Mouse (Mus musculus): ENCODE measurements at regions not wholly inside any gene's neighbourhood (a gene's known extent, or its start where the extent isn't known, plus 50 kb on each side); places are given as distances from the start of the nearest gene placed in this dataset.

DNA sequence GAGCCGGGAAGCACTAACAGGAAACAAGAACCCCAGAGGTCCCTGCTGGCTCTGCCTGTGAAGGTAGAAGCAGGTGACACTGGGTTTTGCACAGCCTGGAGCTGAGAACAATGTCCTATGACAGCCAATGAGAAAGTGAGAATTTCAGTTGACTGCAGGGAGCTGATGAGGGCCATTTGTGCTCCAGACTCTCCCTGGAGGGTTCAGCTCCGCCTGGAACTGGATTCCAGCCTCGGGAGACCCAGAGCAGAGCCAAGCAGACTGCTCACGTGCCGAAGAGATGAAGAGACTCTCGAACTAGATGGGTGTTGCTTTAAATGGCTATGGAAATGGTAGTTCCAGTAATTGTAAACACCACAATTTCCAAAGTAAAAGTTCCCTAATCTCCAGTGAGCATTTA is 93.5 kb downstream of the Cand1 start:
- no peaks in the 10 kb centered on the region for H3K9me3 ChIP-seq (replicated peaks)
- no peak overlapping the region for H3K27ac ChIP-seq
- H3K27me3 ChIP-seq = no peaks in the 10 kb centered on the region
- no peak overlapping the region for H3K4me3 ChIP-seq (replicated peaks)
- no peak for ATAC-seq (replicated peaks; ENCODE audit: low FRiP score)
- H3K9ac ChIP-seq = no peak overlapping the region
- no peaks in the 10 kb centered on the region for H3K36me3 ChIP-seq
- H3K4me1 ChIP-seq = no peaks in the 10 kb centered on the region
- 47% methylated on average over 6 of the region's 6 CpGs for WGBS
- no peak overlapping the region for H3K4me2 ChIP-seq

DNA sequence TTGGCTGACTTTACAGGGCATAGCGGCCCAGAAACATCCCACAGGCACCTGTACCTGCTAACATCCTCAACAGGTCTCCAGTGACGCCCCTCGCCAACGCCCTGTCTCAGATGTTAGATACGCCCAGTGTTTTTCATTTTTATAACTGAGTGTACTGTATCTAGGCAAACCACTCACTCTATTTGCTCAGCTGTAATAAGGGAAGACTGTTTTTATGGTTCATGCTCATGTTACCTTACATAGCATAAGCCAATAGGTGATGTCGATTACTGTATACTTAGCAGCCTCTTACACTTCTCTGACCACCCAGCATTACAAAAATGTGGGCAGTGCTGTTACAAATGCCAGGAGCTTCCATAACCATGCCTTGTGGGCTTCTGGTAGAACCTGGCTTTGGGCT is 97.0 kb downstream of the Cand1 start:
- Histone ChIP-seq H3K9me3 (replicated peaks) (no peaks in the 10 kb centered on the region), H3K9ac (no peak overlapping the region), H3K36me3 (no peaks in the 10 kb centered on the region), H3K27me3 (no peaks in the 10 kb centered on the region), H3K4me1 (no peaks in the 10 kb centered on the region), H3K4me3 (replicated peaks) (no peak overlapping the region), H3K27ac (no peak overlapping the region), H3K4me2 (no peak overlapping the region)
- 91% methylated on average over 6 of the region's 6 CpGs for WGBS
- ATAC-seq (replicated peaks; ENCODE audit: low FRiP score) = no peak

DNA sequence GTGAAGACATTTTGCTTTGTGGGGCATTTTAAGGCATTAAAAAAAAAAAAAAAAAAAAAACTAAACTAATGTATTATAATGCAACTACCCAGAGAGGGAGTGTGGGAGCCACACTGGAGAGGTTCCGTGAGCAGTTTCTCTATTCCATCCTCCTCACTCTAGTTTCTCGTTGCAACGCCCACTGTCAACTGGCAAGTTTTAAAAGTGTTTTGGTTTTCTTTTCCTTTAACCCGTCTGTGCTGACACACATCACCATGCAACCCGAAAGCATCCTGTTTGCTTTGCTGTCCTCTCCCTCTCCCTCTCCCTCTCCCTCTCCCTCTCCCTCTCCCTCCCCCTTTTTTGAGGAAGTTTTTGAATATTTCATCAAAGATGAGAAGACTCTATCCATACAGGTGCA is 97.5 kb downstream of the Cand1 start:
- ATAC-seq (replicated peaks; ENCODE audit: low FRiP score) = no peak
- Histone ChIP-seq H3K36me3 (no peaks in the 10 kb centered on the region), H3K4me2 (no peak overlapping the region), H3K9me3 (replicated peaks) (no peaks in the 10 kb centered on the region), H3K4me1 (no peaks in the 10 kb centered on the region), H3K27ac (no peak overlapping the region), H3K4me3 (replicated peaks) (no peak overlapping the region), H3K9ac (no peak overlapping the region), H3K27me3 (no peaks in the 10 kb centered on the region)
- WGBS = 75% methylated on average over 5 of the region's 5 CpGs

DNA sequence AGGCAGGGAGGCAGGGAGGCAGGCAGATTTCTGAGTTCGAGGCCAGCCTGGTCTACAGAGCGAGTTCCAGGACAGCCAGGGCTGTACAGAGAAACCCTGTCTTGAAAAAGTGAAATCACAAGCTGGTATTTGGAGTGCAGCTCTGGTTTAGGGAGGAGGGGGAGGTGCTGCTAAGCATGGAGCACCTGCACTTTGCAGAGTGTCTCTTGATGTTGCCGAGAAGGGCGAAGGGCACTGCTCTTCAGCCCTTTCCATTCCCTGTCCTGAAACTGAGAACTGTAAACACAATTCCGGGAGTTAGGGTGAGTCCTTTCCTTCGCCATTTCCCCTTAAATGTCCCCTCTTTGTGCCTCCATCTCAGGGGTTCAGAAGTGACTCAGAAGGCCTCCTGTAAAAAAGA is 101.6 kb downstream of the Cand1 start:
- H3K4me2 ChIP-seq = no peak overlapping the region
- ATAC-seq (replicated peaks; ENCODE audit: low FRiP score) = no peak
- no peak overlapping the region for H3K27ac ChIP-seq
- H3K36me3 ChIP-seq = no peaks in the 10 kb centered on the region
- H3K9me3 ChIP-seq (replicated peaks) = no peaks in the 10 kb centered on the region
- no peaks in the 10 kb centered on the region for H3K4me1 ChIP-seq
- H3K9ac ChIP-seq = no peak overlapping the region
- no peaks in the 10 kb centered on the region for H3K27me3 ChIP-seq
- no peak overlapping the region for H3K4me3 ChIP-seq (replicated peaks)
- 62% methylated on average over 6 of the region's 6 CpGs for WGBS

DNA sequence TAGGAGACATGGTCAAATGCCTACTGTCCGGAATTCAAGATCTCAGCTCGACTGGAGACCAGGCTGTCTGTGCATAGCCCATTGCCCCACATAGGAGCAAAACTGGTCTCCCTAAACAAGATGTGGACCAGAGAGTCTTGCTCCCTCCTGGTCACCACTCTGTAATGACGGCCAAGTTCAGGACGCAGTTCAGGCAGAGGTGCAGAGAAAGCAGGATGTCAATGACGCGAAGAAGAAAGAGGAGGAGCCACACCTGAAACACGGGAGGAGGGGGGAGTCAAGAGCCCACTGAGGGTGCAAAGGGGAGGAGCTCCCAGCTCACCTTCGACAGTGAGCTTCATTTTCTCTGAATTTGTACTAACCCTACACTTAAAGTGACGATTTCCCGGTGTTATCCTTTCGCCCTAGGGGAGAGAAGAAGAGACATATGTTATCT is 104.3 kb downstream of the Cand1 start:
- ATAC-seq (replicated peaks; ENCODE audit: low FRiP score) = no peak; the same call in 1 of the 2 replicates
- no peak overlapping the region for H3K4me2 ChIP-seq

DNA sequence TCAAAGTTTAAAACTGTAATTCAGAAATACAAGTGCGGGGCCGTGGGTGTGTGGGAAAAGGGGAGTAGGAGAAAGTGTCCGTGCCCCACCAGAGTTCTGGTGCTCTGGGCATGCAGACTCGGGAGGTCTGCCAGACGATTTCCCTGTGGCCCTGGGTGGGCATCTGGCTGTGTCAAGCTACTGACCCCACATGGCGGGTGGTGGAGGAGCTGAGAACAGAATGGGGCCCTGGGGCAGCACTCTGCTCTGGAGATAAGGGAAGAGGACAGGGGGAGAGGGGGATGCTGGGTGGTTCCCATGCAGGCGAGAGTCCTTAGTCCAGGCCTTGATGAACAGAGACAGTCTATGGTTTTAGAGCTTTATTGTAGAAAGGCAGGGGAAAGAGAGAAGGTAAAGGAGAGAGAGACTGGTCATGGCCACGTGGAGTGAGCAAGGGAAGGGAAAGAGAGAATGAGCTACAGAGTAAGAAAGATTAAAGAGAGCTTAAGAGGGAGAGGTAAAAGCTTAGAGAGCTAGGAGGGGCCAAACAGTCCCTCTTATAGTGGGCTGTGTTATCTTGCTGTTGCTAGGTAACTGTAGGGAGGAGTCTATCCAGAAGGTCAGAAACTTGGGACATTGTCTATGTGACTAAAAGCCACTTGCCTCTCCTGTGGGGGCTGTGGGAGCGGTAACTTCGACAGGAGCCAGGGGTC is 104.9 kb downstream of the Cand1 start:
- no peaks in the 10 kb centered on the region for H3K9me3 ChIP-seq (replicated peaks)
- no peaks in the 10 kb centered on the region for H3K4me1 ChIP-seq
- no peak overlapping the region for H3K4me3 ChIP-seq (replicated peaks)
- no peaks in the 10 kb centered on the region for H3K36me3 ChIP-seq
- H3K9ac ChIP-seq = no peak overlapping the region
- H3K27ac ChIP-seq = no peak overlapping the region
- no peaks in the 10 kb centered on the region for H3K27me3 ChIP-seq
- H3K4me2 ChIP-seq = no peak overlapping the region
- 63% methylated on average over 10 of the region's 10 CpGs for WGBS
- no peak for ATAC-seq (replicated peaks; ENCODE audit: low FRiP score)

More for the DNA sequence above, 104.3 kb downstream of the Cand1 start:
- WGBS = 24% methylated on average over 11 of the region's 11 CpGs
- Histone ChIP-seq H3K4me3 (replicated peaks) (no peak overlapping the region), H3K9me3 (replicated peaks) (no peaks in the 10 kb centered on the region), H3K27me3 (no peaks in the 10 kb centered on the region), H3K4me1 (no peaks in the 10 kb centered on the region), H3K27ac (no peak overlapping the region), H3K36me3 (no peaks in the 10 kb centered on the region), H3K9ac (no peak overlapping the region)

DNA sequence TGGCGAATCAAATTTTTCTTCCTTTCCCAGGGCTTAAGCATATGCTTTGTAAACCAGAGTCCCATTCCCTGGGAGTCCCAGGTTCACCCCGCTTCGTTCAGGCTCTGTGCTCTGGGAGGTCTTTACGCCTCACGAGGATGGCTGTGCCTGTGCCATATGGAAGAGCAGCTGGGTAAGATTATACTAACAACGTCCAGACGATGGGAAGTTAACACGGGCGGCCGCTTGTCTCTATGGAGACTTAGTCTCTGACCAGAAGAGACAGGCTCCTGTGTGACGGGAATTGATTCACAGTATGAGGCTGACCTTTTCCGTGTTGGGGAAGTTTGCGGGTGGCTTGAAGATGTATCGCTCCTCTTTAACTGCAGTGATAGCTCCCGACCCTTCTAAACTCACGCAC is 107.9 kb downstream of the Cand1 start:
- no peaks in the 10 kb centered on the region for H3K36me3 ChIP-seq
- 34% methylated on average over 16 of the region's 16 CpGs for WGBS
- H3K9me3 ChIP-seq (replicated peaks) = no peaks in the 10 kb centered on the region
- 0 out of 2 replicates have a peak overlapping the region, but pooled peaks have one; percentile 6 for H3K4me3 ChIP-seq (replicated peaks)
- peak; percentile 46; the same call in 1 of the 2 replicates for ATAC-seq (replicated peaks; ENCODE audit: low FRiP score)
- H3K27me3 ChIP-seq = no peaks in the 10 kb centered on the region
- no peaks in the 10 kb centered on the region for H3K4me1 ChIP-seq
- peak overlapping the region; percentile 38; the same call in 1 of the 2 replicates for H3K4me2 ChIP-seq
- H3K27ac ChIP-seq = no peak overlapping the region
- no peak overlapping the region for H3K9ac ChIP-seq

DNA sequence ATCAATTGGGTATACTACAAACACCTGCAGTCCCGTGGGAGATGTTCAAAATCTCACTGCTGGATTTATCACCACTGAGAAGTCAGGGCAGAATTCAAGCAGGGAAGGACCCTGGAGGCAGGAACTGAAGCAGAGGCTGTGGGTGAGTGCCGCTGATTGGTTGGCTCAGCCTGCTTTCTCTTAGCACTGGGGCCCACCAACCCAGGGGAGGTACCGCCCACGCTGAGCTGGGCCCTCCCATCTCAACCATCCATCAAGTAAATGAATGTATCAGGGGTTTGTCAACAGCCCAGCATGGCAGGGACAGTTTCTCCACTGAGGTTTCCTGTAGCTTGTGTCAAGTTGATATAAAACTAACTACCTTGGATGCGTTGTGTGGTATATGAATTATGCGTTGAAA is 109.2 kb downstream of the Cand1 start:
- Histone ChIP-seq H3K4me1 (no peaks in the 10 kb centered on the region), H3K27ac (no peak overlapping the region), H3K36me3 (no peaks in the 10 kb centered on the region), H3K27me3 (no peaks in the 10 kb centered on the region), H3K9ac (no peak overlapping the region), H3K4me2 (no peak overlapping the region), H3K4me3 (replicated peaks) (no peak overlapping the region), H3K9me3 (replicated peaks) (no peaks in the 10 kb centered on the region)
- WGBS = 78% methylated on average over 6 of the region's 6 CpGs
- no peak for ATAC-seq (replicated peaks; ENCODE audit: low FRiP score)

DNA sequence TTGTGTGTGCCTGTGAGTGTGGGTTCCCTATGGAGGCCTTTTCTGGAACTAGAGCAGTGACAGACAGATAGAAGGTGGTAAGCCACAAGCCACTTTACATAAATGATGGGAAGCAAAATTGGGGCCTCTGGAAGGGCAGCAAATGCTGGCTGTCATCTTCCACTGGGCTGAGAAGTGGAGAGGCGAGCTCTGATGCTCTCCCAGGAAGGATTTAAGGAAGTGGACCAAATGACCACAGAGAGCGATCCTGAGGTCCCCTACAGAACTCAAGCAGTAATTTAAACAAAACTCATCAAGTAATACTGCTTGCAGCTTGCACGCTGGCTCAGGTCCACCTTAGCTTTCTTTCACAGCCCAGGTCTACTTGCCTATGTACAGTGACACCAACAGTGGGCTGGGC is 111.8 kb downstream of the Cand1 start:
- no peaks in the 10 kb centered on the region for H3K36me3 ChIP-seq
- no peak overlapping the region for H3K27ac ChIP-seq
- WGBS = 88% methylated on average over 3 of the region's 3 CpGs
- no peaks in the 10 kb centered on the region for H3K9me3 ChIP-seq (replicated peaks)
- no peaks in the 10 kb centered on the region for H3K27me3 ChIP-seq
- no peak overlapping the region for H3K4me3 ChIP-seq (replicated peaks)
- H3K4me2 ChIP-seq = no peak overlapping the region
- no peak for ATAC-seq (replicated peaks; ENCODE audit: low FRiP score)
- no peak overlapping the region for H3K9ac ChIP-seq
- no peaks in the 10 kb centered on the region for H3K4me1 ChIP-seq

DNA sequence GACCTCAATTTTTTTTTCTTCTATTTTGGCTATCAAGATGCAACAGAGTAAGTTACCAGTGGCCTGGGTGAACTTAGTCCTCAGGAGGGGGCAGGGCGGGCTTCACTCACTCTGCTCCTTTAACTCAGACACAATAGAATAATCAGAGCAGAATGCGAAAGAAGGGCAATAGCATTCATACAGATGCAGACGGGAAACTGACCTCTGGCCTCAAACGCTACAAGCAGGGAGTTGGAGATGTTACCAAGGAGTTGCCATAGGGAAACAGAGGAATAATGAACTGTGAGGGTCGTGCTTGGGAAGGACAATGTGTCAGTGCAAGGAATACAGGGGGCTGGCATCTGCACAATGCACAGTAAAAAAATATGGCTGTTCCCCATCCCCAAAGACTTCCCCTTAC is 116.3 kb downstream of the Cand1 start:
- H3K9ac ChIP-seq = no peak overlapping the region
- WGBS = 81% methylated on average over 5 of the region's 5 CpGs
- H3K4me3 ChIP-seq (replicated peaks) = no peak overlapping the region
- no peaks in the 10 kb centered on the region for H3K36me3 ChIP-seq
- H3K9me3 ChIP-seq (replicated peaks) = no peaks in the 10 kb centered on the region
- no peaks in the 10 kb centered on the region for H3K4me1 ChIP-seq
- no peak overlapping the region for H3K27ac ChIP-seq
- no peak for ATAC-seq (replicated peaks; ENCODE audit: low FRiP score)
- H3K4me2 ChIP-seq = no peak overlapping the region
- no peaks in the 10 kb centered on the region for H3K27me3 ChIP-seq

DNA sequence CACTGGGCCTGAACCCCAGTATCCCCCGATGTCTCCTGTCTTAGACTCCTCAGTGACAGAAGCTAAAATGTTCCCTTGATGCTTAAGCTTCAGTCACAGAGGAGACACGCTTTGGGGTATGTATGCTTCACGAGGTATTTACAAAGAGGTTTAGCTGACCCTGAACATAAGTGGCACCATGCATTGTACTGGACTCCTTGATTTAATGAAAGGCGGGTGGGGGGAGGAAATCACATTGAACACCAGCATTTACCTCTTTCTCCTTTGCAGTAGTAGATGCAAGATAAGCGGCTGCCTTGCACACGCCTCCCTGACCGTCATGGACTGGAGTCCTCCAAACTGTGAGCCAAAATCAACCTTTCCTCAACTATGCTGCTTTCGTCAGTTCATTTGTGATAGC is 117.5 kb downstream of the Cand1 start:
- Histone ChIP-seq H3K4me1 (no peaks in the 10 kb centered on the region), H3K4me2 (no peak overlapping the region), H3K9ac (no peak overlapping the region)

DNA sequence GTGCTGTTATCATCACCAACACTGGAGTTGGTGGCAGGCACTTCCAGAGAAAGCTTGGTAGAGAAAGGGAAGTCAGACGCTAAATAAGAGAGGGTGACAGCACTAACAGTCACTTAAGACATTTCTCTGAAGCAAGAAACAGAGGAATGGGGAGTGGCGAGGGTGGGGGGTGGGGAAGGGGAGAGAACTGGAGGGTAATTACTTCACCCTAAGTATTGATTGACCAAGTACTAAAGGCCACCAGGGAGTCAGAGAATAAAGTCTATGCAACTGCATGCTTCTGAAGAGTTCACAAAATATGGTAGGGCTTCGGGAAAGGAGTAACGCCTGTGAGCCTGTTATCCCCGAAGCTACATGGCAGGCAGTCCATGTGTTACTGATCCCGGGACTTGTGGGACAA is 118.3 kb downstream of the Cand1 start:
- H3K9me3 ChIP-seq (replicated peaks) = no peaks in the 10 kb centered on the region
- ATAC-seq (replicated peaks; ENCODE audit: low FRiP score) = no peak

More for the DNA sequence above, 117.5 kb downstream of the Cand1 start:
- WGBS = 92% methylated on average over 8 of the region's 8 CpGs
- no peak overlapping the region for H3K27ac ChIP-seq
- no peaks in the 10 kb centered on the region for H3K9me3 ChIP-seq (replicated peaks)
- H3K36me3 ChIP-seq = no peaks in the 10 kb centered on the region
- H3K27me3 ChIP-seq = no peaks in the 10 kb centered on the region
- ATAC-seq (replicated peaks; ENCODE audit: low FRiP score) = no peak
- H3K4me3 ChIP-seq (replicated peaks) = no peak overlapping the region

DNA sequence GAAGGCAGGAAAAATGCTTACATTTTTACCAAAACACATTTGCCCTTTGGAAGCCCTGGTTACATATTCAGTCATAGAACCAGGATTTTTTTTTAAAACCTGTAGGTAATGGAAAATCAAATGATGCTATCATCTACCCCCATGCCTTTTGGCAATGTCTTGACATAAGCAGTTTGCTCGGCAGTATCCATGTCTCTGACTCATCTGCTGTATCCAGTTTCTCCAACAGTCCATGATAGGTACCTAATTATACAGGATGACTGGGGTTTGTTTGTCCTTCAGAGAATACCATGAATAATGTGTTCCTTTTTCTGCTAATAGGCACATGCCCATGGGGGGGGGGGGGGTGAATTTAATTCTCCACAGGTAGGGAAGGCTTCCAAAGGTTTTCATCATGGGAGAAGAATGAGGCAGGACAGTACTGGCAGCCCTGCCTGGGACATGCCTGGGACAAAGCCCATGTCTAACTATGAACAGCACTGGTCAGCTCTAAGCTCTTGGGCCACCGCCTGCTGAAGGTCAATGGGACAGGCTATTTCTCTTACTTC is 122.9 kb downstream of the Cand1 start:
- H3K9ac ChIP-seq = no peak overlapping the region
- H3K4me3 ChIP-seq (replicated peaks) = no peak overlapping the region
- H3K9me3 ChIP-seq (replicated peaks) = no peaks in the 10 kb centered on the region
- H3K4me2 ChIP-seq = no peak overlapping the region
- H3K4me1 ChIP-seq = 0 out of 2 replicates have a peak, but pooled peaks cover 4% of the 10 kb centered on the region
- no peaks in the 10 kb centered on the region for H3K36me3 ChIP-seq
- no peaks in the 10 kb centered on the region for H3K27me3 ChIP-seq
- no peak overlapping the region for H3K27ac ChIP-seq
- no peak for ATAC-seq (replicated peaks; ENCODE audit: low FRiP score)
- 69% methylated on average over 2 of the region's 2 CpGs for WGBS

More for the DNA sequence above, 118.3 kb downstream of the Cand1 start:
- no peak overlapping the region for H3K9ac ChIP-seq
- H3K27me3 ChIP-seq = no peaks in the 10 kb centered on the region
- no peaks in the 10 kb centered on the region for H3K4me1 ChIP-seq
- H3K4me2 ChIP-seq = no peak overlapping the region
- H3K36me3 ChIP-seq = no peaks in the 10 kb centered on the region
- 70% methylated on average over 6 of the region's 6 CpGs for WGBS
- no peak overlapping the region for H3K4me3 ChIP-seq (replicated peaks)
- H3K27ac ChIP-seq = no peak overlapping the region

Data from kidney, embryonic 15.5 days (tissue).